Mouse (Mus musculus) kidney, postnatal 0 days (tissue): ENCODE data around the gene Cbx7. TPM values are rescaled to one million over a fixed set of nuclear protein-coding genes. Genes with fewer than 3 reads are reported as not detected.

Source experiments
- ATAC-seq: fragments of 200-750 bp; cut with Nextera tagmentation; replicated peaks from 2 replicates; pipeline ENCODE4 v1.8.0; 2017; ENCODE audit warnings: low read depth, moderate number of reproducible peaks, moderate TSS enrichment, moderate library complexity; ENCODE audit not compliant: low FRiP score
- DNase-seq: peaks from one replicate; pipeline ENCODE4 v3.0.0-alpha.2; 2016; ENCODE audit warnings: low spot score
- H3K27ac ChIP-seq: fragments of 300-500 bp; sonication (generic); 2 replicates; pipeline ENCODE4 v1.5.1; 2014; ENCODE audit warnings: mild to moderate bottlenecking
- H3K27me3 ChIP-seq: fragments of 300-500 bp; sonication (generic); 2 replicates; pipeline ENCODE4 v1.6.1; 2014; ENCODE audit warnings: low read length, mixed read lengths; ENCODE audit not compliant: insufficient read depth
- H3K36me3 ChIP-seq: fragments of 300-500 bp; sonication (generic); 2 replicates; pipeline ENCODE4 v1.6.1; 2014; ENCODE audit warnings: low read length, mixed read lengths; ENCODE audit not compliant: insufficient read depth
- H3K4me1 ChIP-seq: fragments of 300-500 bp; sonication (generic); replicated peaks from 2 replicates; pipeline ENCODE4 v1.6.1; 2014; ENCODE audit warnings: antibody characterized with exemption, low read length, mixed read lengths; ENCODE audit not compliant: insufficient read depth
- H3K4me2 ChIP-seq: fragments of 300-500 bp; sonication (generic); 2 replicates; pipeline ENCODE4 v1.6.1; 2014; ENCODE audit warnings: mild to moderate bottlenecking, low read length, moderate library complexity, mixed read lengths
- H3K4me3 ChIP-seq: fragments of 300-500 bp; sonication (generic); replicated peaks from 2 replicates; pipeline ENCODE4 v1.5.1; 2014; ENCODE audit warnings: low read depth, low read length
- H3K9ac ChIP-seq: fragments of 300-500 bp; sonication (generic); 2 replicates; pipeline ENCODE4 v1.6.1; 2014; ENCODE audit warnings: low read depth, low read length
- H3K9me3 ChIP-seq: fragments of 300-500 bp; sonication (generic); replicated peaks from 2 replicates; pipeline ENCODE4 v1.6.1; 2016; ENCODE audit warnings: low read length, inconsistent platforms, mixed read lengths
- CTCF ChIP-seq: IDR thresholded peaks from 2 replicates; pipeline ENCODE4 v1.5.1; 2016; ENCODE audit warnings: antibody characterized with exemption, low read depth, mild to moderate bottlenecking, moderate library complexity
- whole genome bisulfite sequencing: fragments of 180-500 bp; shearing (Covaris S2); extraction: QIAGEN DNeasy Blood & Tissue Kit; methylation state at CpG from one replicate; pipeline ENCODE4 v1.1.7; 2014; 5-methylcytosine and 5-hydroxymethylcytosine counted together
- polyA plus RNA-seq: library from polyadenylated mRNA; unstranded; fragments of >200 nt; fragmentation: Nextera tagmentation; extraction: Ambion mirVana; gene quantifications from 2 replicates; pipeline ENCODE4 v1.2.1, GENCODE M21; 2015

The Cbx7 gene
- 4.5 and 4.6 TPM in 2 replicates for polyA plus RNA-seq

GRCm38 (mm10) chr15:79970940-79971339 lies at the start of gene Cbx7:
Gene Cbx7 (minus strand): TSS chr15:79971119.
- no peaks in the 10 kb centered on the region for H3K4me1 ChIP-seq
- TF ChIP-seq CTCF: no peak
- H3K36me3 ChIP-seq: no peaks in the 10 kb centered on the region
- DNase-seq: no peak
- H3K4me2 ChIP-seq: no peak within 1 kb of the TSS
- H3K27me3 ChIP-seq: no peaks in the 10 kb centered on the region
- no peak for ATAC-seq
- no peak within 1 kb of the TSS for H3K4me3 ChIP-seq
- WGBS: 96% methylated on average over 11 of the region's 11 CpGs
- H3K27ac ChIP-seq: no peak within 1 kb of the TSS
- no peaks in the 10 kb centered on the region for H3K9me3 ChIP-seq
- no peak within 1 kb of the TSS for H3K9ac ChIP-seq

GRCm38 (mm10) chr15:80020516-80020915 lies 49.6 kb upstream of the Cbx7 start:
- no peak for TF ChIP-seq CTCF
- ATAC-seq (no peak), DNase-seq (no peak)
- Histone ChIP-seq H3K4me2 (no peak overlapping the region), H3K9ac (no peak overlapping the region), H3K27ac (no peak overlapping the region), H3K9me3 (no peaks in the 10 kb centered on the region), H3K36me3 (no peaks in the 10 kb centered on the region), H3K4me1 (peaks cover 5% of the 10 kb centered on the region), H3K4me3 (no peak overlapping the region), H3K27me3 (no peaks in the 10 kb centered on the region)
- WGBS: 72% methylated on average over 4 of the region's 4 CpGs

DNA sequence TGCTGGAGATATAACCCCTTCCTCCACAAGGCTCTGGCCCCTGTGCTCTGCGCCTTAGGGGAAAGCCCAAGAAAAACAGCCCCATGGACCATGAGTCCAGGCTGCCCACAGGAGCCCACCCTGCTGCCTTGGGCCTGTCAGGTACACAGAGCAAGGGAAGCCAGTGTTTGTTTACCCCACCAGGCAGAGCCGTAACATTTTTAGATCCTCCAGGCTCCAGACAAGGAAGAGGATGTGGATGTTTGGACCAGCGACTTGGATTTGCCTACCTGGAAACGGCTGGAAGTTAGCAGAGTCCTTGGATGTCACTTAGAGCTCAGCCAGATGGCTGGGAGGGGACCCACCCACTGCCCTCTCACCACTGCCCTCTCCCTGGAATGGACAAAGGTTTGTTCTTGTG lies 48.7 kb upstream of the Cbx7 start:
- H3K4me1 ChIP-seq: peaks cover 6% of the 10 kb centered on the region; the same call in 1 of the 2 replicates
- no peak overlapping the region for H3K9ac ChIP-seq
- H3K27me3 ChIP-seq: no peaks in the 10 kb centered on the region
- no peak for TF ChIP-seq CTCF
- no peak overlapping the region for H3K4me2 ChIP-seq
- H3K4me3 ChIP-seq: no peak overlapping the region
- H3K36me3 ChIP-seq: no peaks in the 10 kb centered on the region
- no peaks in the 10 kb centered on the region for H3K9me3 ChIP-seq
- 63% methylated on average over 4 of the region's 4 CpGs for WGBS
- no peak overlapping the region for H3K27ac ChIP-seq
- ATAC-seq (no peak), DNase-seq (no peak)

GRCm38 (mm10) chr15:80019220-80019619 lies 48.3 kb upstream of the Cbx7 start:
- H3K27me3 ChIP-seq: no peaks in the 10 kb centered on the region
- DNase-seq (no peak), ATAC-seq (no peak)
- 84% methylated on average over 7 of the region's 7 CpGs for WGBS
- no peak overlapping the region for H3K27ac ChIP-seq
- no peak for TF ChIP-seq CTCF
- H3K4me3 ChIP-seq: no peak overlapping the region
- peaks cover 6% of the 10 kb centered on the region; the same call in 1 of the 2 replicates for H3K4me1 ChIP-seq
- H3K9me3 ChIP-seq: no peaks in the 10 kb centered on the region
- no peak overlapping the region for H3K4me2 ChIP-seq
- H3K36me3 ChIP-seq: no peaks in the 10 kb centered on the region
- H3K9ac ChIP-seq: no peak overlapping the region

DNA sequence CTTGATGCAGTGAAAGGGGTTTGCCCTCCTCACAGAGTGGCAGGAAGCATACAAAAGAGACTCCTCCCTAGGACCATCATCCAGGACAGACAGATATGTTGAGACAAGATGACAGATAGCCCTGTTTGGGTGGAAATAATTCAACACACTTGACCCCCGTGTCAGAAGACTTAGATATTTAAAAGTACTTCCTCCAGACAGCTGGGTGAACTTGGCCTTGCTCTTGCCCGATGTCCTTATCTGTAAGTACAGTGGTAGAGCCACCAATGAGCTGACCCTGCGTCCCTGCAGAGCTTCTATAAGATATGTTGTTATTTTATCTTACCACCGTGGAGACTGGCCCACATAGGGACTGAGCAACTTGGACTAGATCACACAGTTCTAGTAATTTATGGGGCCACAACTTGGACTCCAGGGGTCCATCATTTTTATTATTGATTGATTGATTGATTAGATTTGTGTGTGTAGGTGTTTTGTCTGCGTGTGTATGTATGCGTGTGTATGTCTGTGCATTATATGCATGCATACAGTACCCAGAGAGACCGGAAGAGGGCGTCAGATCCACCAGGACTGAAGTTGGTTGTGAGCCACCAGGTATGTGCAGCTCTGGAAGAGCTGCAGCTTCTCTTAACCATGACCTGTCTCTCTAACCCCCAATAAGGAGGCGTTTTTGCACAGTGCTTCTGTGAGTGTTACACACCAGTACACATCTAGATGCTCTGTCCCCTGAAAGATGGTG lies 45.8 kb upstream of the Cbx7 start:
- no peaks in the 10 kb centered on the region for H3K9me3 ChIP-seq
- H3K36me3 ChIP-seq: no peaks in the 10 kb centered on the region
- DNase-seq (no peak), ATAC-seq (no peak)
- H3K27ac ChIP-seq: no peak overlapping the region
- 78% methylated on average over 9 of the region's 9 CpGs for WGBS
- TF ChIP-seq CTCF: no peak
- no peak overlapping the region for H3K4me3 ChIP-seq
- no peak overlapping the region for H3K9ac ChIP-seq
- H3K4me2 ChIP-seq: no peak overlapping the region
- H3K4me1 ChIP-seq: peaks cover 18% of the 10 kb centered on the region; the same call in 1 of the 2 replicates
- no peaks in the 10 kb centered on the region for H3K27me3 ChIP-seq

- Histone ChIP-seq H3K9ac (no peak overlapping the region), H3K9me3 (no peaks in the 10 kb centered on the region), H3K4me3 (peak overlapping the region; percentile 60; the same call in 1 of the 2 replicates), H3K27ac (no peak overlapping the region), H3K4me2 (peak overlapping the region; percentile 74), H3K27me3 (no peaks in the 10 kb centered on the region), H3K36me3 (no peaks in the 10 kb centered on the region), H3K4me1 (peaks cover 24% of the 10 kb centered on the region; the same call in 1 of the 2 replicates)
- TF ChIP-seq CTCF: no peak
- no peak for DNase-seq
- whole genome bisulfite sequencing: 63% methylated on average over 7 of the region's 7 CpGs
- no peak for ATAC-seq
Measured at GRCm38 (mm10) chr15:80015211-80015952, 44.5 kb upstream of the Cbx7 start.
